Mouse (Mus musculus) heart, postnatal 0 days (tissue): ENCODE data around the gene Trim27.

Experiments
- CTCF ChIP-seq: IDR thresholded peaks from 2 replicates; pipeline ENCODE4 v1.5.1; 2016; ENCODE audit warnings: antibody characterized with exemption, control low read depth, low read depth
- EP300 ChIP-seq: IDR thresholded peaks from 2 replicates; pipeline ENCODE4 v1.6.1; 2016; ENCODE audit warnings: antibody characterized with exemption, low read depth

GRCm38 (mm10) chr13:21221656-21222462 is 42.6 kb downstream of the Trim27 start:
- TF ChIP-seq CTCF: no peak
- TF ChIP-seq EP300: no peak
